Mouse (Mus musculus): Measurements from ENCODE around the gene Arhgef18. TPM values are rescaled to one million over a fixed set of nuclear protein-coding genes. Genes with fewer than 3 reads are reported as not detected.
A peak's percentile ranks its signal among the peaks of the same experiment; 100 is the strongest.

The Arhgef18 gene
- total RNA-seq, 4 experiments from 2014 or later: 7.4 to 11.5 (median 9.2) TPM

DNA sequence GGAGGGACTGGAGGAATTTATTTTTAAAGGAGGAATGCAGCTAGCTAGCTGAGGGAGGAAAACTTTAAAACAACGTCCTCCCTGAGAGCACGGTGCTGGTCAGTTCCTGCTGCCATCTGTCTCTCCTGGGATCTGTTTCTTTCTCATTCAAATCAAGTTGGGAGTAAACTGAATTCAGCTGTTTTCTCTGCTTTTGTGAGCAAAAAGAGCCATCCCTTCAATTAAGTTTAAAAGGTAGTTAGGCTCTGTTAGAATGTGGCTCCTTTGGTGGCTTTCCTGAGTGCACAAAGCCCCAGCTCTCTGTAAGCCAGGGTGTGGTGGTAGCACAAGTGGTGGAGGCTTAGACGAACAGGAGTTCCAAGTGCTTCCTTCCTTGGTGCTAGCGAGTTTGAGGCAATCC is 2.4 kb downstream of the Arhgef18 start:
- no peak for DNase-seq (ENCODE audit: low spot score in 2 of 2)

- no peak for DNase-seq (ENCODE audit: low spot score in 2 of 2)
Observed at GRCm38 (mm10) chr8:3397597-3397996, 4.8 kb downstream of the Arhgef18 start.

DNA sequence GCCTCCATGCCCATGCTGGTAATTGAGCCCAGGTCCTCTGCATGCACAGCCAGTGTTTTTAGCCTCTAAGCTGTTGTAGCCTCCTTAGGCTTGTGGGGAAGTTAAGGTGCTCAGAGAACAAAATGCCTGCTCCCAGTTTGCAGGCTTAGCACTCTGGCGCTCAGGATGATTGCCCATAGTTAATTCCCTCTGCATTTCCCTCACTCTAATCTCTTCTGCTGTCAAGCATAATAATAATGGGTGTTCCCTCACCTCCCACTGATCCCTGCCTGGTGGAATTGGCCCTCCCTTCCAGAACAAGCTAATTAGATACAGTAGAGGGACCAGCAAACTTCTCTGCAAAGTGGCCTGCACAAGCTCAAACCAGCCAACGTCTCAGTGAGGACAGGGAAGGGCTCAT is 7.7 kb downstream of the Arhgef18 start:
- no peak for DNase-seq (ENCODE audit: low spot score in 2 of 2)

GRCm38 (mm10) chr8:3407417-3407816 is 14.6 kb downstream of the Arhgef18 start:
- DNase-seq (ENCODE audit: low spot score in 2 of 2): no peak

- no peak for DNase-seq (ENCODE audit: low spot score in 2 of 2)
Observed at GRCm38 (mm10) chr8:3411085-3411484, 18.3 kb downstream of the Arhgef18 start.

DNA sequence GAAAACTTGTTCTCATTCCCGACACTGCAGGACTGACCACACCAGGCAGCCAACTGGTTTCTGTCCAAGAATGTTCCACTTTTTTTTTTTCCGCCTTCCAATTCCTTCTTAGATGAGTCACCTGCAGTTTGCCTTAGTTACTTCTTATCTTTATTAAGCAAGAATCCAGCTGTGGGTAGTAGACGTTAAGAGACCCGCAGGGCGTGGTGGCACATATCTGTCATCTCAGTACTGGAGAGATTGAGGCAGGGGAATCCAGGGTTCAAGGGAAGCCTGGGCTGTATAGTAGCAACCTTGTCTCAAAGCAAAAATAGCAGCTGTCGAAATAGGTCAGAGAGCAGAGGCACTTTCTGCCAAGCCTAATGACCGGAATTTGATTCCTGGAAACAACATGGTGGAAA is 19.1 kb downstream of the Arhgef18 start:
- peak in 1 of 2 experiments; percentile 13 for DNase-seq (ENCODE audit: low spot score in 2 of 2)

- no peak for DNase-seq (ENCODE audit: low spot score in 2 of 2)
Observed at GRCm38 (mm10) chr8:3412816-3413215, 20.0 kb downstream of the Arhgef18 start.

DNA sequence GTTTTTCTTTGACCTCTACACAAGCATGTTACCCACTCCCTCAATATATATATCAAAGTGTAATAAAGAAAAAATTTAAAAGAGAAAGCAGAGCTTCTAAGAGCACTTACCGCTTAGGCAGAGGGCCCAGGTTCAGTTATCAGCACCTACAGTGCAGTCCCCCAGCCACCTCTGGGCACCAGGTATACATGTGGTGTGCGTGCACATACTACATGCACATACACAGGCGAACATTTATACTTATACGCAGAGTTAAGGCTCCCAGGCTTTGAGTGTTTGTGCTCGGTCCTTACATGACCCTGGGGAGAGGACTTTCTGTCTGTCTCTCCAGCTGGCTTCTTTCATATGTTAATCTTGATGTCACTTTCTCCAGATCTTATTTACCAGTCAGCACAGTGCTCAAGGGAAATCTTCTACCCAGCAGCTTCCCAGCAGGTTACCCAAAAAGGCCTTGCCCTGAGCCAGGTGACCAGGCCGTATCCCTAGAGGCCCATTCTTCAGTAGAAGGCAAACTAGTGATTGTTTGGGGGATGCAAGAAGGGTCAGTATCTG is 21.9 kb downstream of the Arhgef18 start:
- DNase-seq (ENCODE audit: low spot score in 2 of 2): no peak

DNA sequence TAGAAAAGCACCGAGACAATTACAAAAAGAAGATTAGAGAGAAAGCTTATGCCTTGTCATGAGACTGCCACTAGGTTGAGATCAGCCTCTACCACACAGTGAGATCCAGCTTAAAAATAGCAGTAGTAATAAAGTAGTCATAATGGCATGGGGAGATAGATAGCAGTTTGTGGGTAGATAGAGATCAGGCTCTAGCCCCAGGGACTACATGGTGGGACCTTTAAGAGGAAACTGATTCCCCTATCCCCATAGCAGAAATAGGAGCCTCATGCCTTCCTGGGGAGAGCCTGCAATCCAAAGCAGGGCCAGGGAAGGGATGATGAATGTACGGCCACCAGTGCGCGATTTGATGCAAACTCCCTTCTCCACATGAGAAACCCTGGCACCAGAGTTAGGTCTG is 22.5 kb downstream of the Arhgef18 start:
- DNase-seq (ENCODE audit: low spot score in 2 of 2): no peak

GRCm38 (mm10) chr8:3415661-3416060 is 22.9 kb downstream of the Arhgef18 start:
- DNase-seq (ENCODE audit: low spot score in 2 of 2): no peak

DNA sequence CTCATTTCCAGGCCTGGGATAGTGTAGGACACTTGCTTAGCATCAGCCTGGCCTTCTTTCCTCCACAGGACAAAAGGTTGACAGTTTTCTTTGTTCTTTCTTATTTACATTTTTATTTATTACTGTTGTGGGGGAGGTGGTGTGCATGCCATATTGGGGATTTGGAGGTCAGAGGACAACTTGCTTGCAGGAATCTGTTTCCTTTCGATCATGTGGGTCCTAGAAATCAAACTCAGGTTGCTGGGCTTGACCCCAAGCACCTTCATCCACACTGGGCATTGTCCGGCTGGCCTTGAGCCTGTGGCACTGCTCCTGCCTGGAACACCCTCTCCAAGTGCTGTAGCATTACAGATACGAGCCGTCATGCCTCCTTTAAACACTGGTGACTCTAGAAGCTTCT is 24.0 kb downstream of the Arhgef18 start:
- DNase-seq (ENCODE audit: low spot score in 2 of 2): no peak

DNA sequence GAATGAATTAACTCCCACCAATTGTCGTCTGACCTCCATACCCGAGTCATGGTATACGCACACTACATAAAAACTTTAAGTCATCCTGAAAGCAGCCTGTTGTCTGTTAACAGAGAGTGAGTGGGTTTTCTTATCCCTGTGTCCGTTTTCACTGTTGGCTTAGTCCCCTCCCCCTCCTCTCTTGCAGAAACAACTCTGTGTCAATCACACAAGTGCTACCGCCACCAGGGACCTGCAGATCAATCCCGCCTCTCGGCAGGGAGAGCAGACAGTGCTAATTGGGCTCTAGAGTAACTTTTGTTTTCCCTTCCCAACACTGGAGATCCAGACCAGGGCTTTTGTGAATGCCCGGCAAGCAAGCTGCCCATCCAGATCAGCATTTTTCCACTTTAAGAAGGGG is 24.6 kb downstream of the Arhgef18 start:
- DNase-seq (ENCODE audit: low spot score in 2 of 2): no peak

GRCm38 (mm10) chr8:3418101-3418500 is 25.3 kb downstream of the Arhgef18 start:
- DNase-seq (ENCODE audit: low spot score in 2 of 2): no peak

- no peak for DNase-seq (ENCODE audit: low spot score in 2 of 2)
Observed at GRCm38 (mm10) chr8:3420105-3420706, 27.4 kb downstream of the Arhgef18 start.

GRCm38 (mm10) chr8:3421507-3421906 is 28.7 kb downstream of the Arhgef18 start:
- DNase-seq (ENCODE audit: low spot score in 2 of 2): no peak

DNA sequence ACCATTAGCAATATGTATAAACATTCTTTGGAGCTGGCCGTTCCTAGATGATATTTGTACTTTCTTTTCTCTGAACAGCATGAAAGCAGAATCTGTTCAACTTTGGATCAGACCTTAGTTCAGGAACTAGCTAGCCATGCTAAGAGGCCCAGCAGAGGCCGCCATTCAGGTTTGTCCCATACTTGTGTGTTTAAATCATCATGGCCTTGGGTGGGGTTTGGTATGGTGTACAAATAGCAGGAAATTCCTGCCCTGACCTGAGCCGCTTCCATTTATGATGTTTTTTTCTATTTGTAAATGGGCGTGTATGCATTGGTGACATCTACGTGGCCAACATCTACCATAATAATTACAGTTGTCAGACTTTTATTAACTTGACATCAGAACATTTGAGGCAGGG is 32.4 kb downstream of the Arhgef18 start:
- DNase-seq (ENCODE audit: low spot score in 2 of 2): no peak

GRCm38 (mm10) chr8:3426211-3426610 is 33.4 kb downstream of the Arhgef18 start:
- no peak for DNase-seq (ENCODE audit: low spot score in 2 of 2)

GRCm38 (mm10) chr8:3428426-3428825 is 35.6 kb downstream of the Arhgef18 start:
- no peak for DNase-seq (ENCODE audit: low spot score in 2 of 2)

DNA sequence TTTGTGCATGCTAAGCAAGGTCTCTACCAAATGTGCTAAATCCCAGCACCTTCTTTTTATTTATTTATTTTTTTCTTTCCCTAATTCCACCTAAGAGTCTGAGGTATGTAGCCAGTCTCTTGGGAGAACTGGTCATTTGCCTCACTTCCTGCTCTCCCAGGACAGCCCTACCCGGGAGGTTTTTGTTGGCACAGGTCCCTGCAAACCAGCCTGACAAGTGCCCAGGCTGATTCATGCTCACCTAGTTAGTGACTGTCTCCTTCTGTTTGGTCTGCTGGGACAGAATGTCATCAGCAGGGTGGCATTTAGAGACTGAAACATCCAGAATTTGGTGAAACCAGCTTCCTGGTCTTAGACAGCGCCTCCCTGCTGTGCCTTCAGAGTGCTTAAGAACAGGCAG is 37.2 kb downstream of the Arhgef18 start:
- DNase-seq (ENCODE audit: low spot score in 2 of 2): no peak

- no peak for DNase-seq (ENCODE audit: low spot score in 2 of 2)
Observed at GRCm38 (mm10) chr8:3431113-3431512, 38.3 kb downstream of the Arhgef18 start.

DNA sequence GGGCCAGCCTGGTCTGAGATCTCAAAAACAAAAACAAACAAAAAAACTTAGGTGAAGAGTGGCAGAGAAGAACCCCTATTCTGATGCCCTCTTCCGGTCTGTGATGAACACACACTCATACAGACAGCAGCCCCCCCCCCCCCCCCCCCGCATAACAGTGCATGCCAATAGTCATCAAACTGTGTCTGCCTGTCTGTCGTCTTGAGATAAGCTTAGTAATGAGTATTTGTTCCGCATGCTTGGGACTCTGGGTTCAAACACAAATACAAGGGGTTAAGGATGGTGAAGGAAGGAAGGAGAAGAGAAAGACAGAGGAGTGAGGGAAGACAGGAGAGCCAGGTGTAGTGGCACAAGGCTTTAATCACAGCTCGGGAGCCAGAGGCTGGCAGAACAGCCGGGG is 43.7 kb downstream of the Arhgef18 start:
- DNase-seq (ENCODE audit: low spot score in 2 of 2): no peak

DNA sequence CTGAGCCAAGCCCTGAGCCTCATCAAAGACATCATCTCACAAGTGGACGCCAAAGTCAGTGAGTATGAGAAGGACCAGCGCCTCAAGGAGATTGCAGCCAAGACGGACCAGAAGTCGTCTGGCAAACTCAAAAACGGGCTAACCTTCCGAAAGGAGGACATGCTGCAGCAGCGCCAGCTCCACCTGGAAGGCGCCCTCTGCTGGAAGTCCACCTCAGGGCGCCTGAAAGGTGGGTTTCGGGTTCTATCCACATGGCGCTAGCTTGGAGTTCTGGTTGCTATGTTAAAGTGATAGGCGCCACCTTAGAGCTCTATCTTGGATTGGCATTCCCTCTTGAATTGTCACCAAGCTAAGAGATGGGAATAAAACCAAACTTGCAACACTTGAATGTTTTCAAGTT is 46.7 kb downstream of the Arhgef18 start:
- DNase-seq (ENCODE audit: low spot score in 2 of 2): no peak

- DNase-seq (ENCODE audit: low spot score in 2 of 2): no peak
Observed at GRCm38 (mm10) chr8:3449226-3449625, 56.4 kb downstream of the Arhgef18 start.

- no peak for DNase-seq (ENCODE audit: low spot score in 2 of 2)
Observed at GRCm38 (mm10) chr8:3450670-3451069, 57.9 kb downstream of the Arhgef18 start.
